Mouse (Mus musculus) megakaryocyte, adult 5-6 weeks (primary cell): ENCODE results near the gene Stx8. TPM values are rescaled to one million over a fixed set of nuclear protein-coding genes. Genes with fewer than 3 reads are reported as not detected.

Source experiments
- ATAC-seq: 2 replicates; pipeline ENCODE4 v1.8.0; 2016; ENCODE audit warnings: mild to moderate bottlenecking, inconsistent platforms; ENCODE audit not compliant: poor library complexity, severe bottlenecking
- total RNA-seq, 2 experiments: library from RNA; stranded (forward) in 1 of 2; stranded (reverse) in 1 of 2; fragments of 153-499, 151-499 nt in 1 of 2; fragments of 221-1000, 200-1000 nt in 1 of 2; gene quantifications; 2 replicates each; pipeline versions ENCODE4 v1.2.3 to v1.2.4; 2015 to 2017

Gene Stx8
- total RNA-seq, 2 experiments from 2014 or later, result 23.3 to 58.9 TPM

GRCm38 (mm10) chr11:68079756-68080155 lies 113.8 kb downstream of the Stx8 start:
- no peak for ATAC-seq

GRCm38 (mm10) chr11:68080999-68081398 lies 115.0 kb downstream of the Stx8 start:
- ATAC-seq, result no peak

- no peak for ATAC-seq
Observed at GRCm38 (mm10) chr11:68082756-68083155, 116.8 kb downstream of the Stx8 start.

GRCm38 (mm10) chr11:68083562-68083961 lies 117.6 kb downstream of the Stx8 start:
- no peak for ATAC-seq

GRCm38 (mm10) chr11:68086221-68086620 lies 120.2 kb downstream of the Stx8 start:
- no peak for ATAC-seq

GRCm38 (mm10) chr11:68089426-68089825 lies 123.4 kb downstream of the Stx8 start:
- ATAC-seq, result no peak

- ATAC-seq, result no peak
Observed at GRCm38 (mm10) chr11:68089885-68090592, 124.0 kb downstream of the Stx8 start.

- ATAC-seq, result no peak
Observed at GRCm38 (mm10) chr11:68091975-68092759, 126.2 kb downstream of the Stx8 start.

- no peak for ATAC-seq
Observed at GRCm38 (mm10) chr11:68101598-68101997, 135.6 kb downstream of the Stx8 start.

- ATAC-seq, result no peak
Observed at GRCm38 (mm10) chr11:68103480-68103879, 137.5 kb downstream of the Stx8 start.

GRCm38 (mm10) chr11:68106053-68106452 lies 140.1 kb downstream of the Stx8 start:
- no peak for ATAC-seq

- ATAC-seq, result no peak
Observed at GRCm38 (mm10) chr11:68113454-68114100, 147.6 kb downstream of the Stx8 start.

GRCm38 (mm10) chr11:68114202-68114601 lies 148.2 kb downstream of the Stx8 start:
- ATAC-seq, result no peak

GRCm38 (mm10) chr11:68116157-68116556 lies 150.2 kb downstream of the Stx8 start:
- ATAC-seq, result no peak

GRCm38 (mm10) chr11:68117878-68118660 lies 152.1 kb downstream of the Stx8 start:
- ATAC-seq, result no peak

- no peak for ATAC-seq
Observed at GRCm38 (mm10) chr11:68118679-68119078, 152.7 kb downstream of the Stx8 start.

GRCm38 (mm10) chr11:68119136-68119535 lies 153.1 kb downstream of the Stx8 start:
- no peak for ATAC-seq

GRCm38 (mm10) chr11:68121260-68121659 lies 155.3 kb downstream of the Stx8 start:
- no peak for ATAC-seq

GRCm38 (mm10) chr11:68121660-68122059 lies 155.7 kb downstream of the Stx8 start:
- no peak for ATAC-seq

GRCm38 (mm10) chr11:68126071-68126470 lies 160.1 kb downstream of the Stx8 start:
- no peak for ATAC-seq

GRCm38 (mm10) chr11:68134494-68134893 lies 168.5 kb downstream of the Stx8 start:
- no peak for ATAC-seq
